Mouse (Mus musculus) testis, adult 2 months (tissue): Measurements from ENCODE around the gene Sec14l2. TPM values are rescaled to one million over a fixed set of nuclear protein-coding genes. Genes with fewer than 3 reads are reported as not detected.

Experiments
- H3K27ac ChIP-seq: fragments of 200-500 bp; 2 replicates; pipeline ENCODE4 v1.5.1; 2012; ENCODE audit warnings: low read depth, low read length; ENCODE audit not compliant: control insufficient read depth, insufficient read depth
- H3K27me3 ChIP-seq: fragments of 200-500 bp; 2 replicates; pipeline ENCODE4 v1.6.1; 2012; ENCODE audit warnings: mild to moderate bottlenecking, low read length, moderate library complexity; ENCODE audit not compliant: control insufficient read depth, insufficient read depth
- H3K36me3 ChIP-seq: fragments of 200-500 bp; 2 replicates; pipeline ENCODE4 v1.6.1; 2012; ENCODE audit warnings: mild to moderate bottlenecking, low read length; ENCODE audit not compliant: control insufficient read depth, insufficient read depth
- H3K4me1 ChIP-seq: fragments of 200-500 bp; 2 replicates; pipeline ENCODE4 v1.6.1; 2012; ENCODE audit warnings: low read length; ENCODE audit not compliant: control insufficient read depth, insufficient read depth
- H3K4me3 ChIP-seq: fragments of 200-500 bp; 2 replicates; pipeline ENCODE4 v1.5.1; 2012; ENCODE audit warnings: low read depth, mild to moderate bottlenecking, low read length, moderate library complexity, mixed read lengths; ENCODE audit not compliant: control insufficient read depth
- CTCF ChIP-seq: fragments of 200-500 bp; IDR thresholded peaks from 2 replicates; pipeline ENCODE4 v1.5.1; 2012; ENCODE audit warnings: low read depth, mild to moderate bottlenecking, inconsistent platforms, low read length, moderate library complexity; ENCODE audit not compliant: control insufficient read depth, insufficient read depth, insufficient replicate concordance
- POLR2A ChIP-seq: fragments of 200-500 bp; IDR thresholded peaks from 2 replicates; pipeline ENCODE4 v1.6.1; 2012; ENCODE audit warnings: low read depth, mild to moderate bottlenecking, inconsistent platforms, low read length, moderate library complexity; ENCODE audit not compliant: control insufficient read depth
- polyA plus RNA-seq: library from polyadenylated mRNA; depleted of rRNA; stranded (reverse); fragments of >200 nt; gene quantifications from 2 replicates; pipeline ENCODE4 v1.2.3, GENCODE M21; 2012

Gene Sec14l2
- polyA plus RNA-seq, 1 experiment, result 2.2 TPM

GRCm38 (mm10) chr11:4097091-4097621 lies 26.1 kb downstream of the Sec14l2 start:
- no peak for TF ChIP-seq CTCF
- 0 out of 2 replicates have a peak, but pooled peaks have one; percentile 21 for TF ChIP-seq POLR2A
- Histone ChIP-seq H3K4me1 (peaks cover 23% of the 10 kb centered on the region), H3K36me3 (no peaks in the 10 kb centered on the region), H3K27me3 (no peaks in the 10 kb centered on the region), H3K27ac (peak overlapping the region; percentile 98), H3K4me3 (peak overlapping the region; percentile 93)

GRCm38 (mm10) chr11:4096054-4096984 lies 26.9 kb downstream of the Sec14l2 start:
- Histone ChIP-seq H3K27me3 (no peaks in the 10 kb centered on the region), H3K4me1 (peaks cover 23% of the 10 kb centered on the region), H3K27ac (peak overlapping the region; percentile 98), H3K4me3 (peak overlapping the region; percentile 93), H3K36me3 (no peaks in the 10 kb centered on the region)
- TF ChIP-seq CTCF (no peak), POLR2A (peak; percentile 99)

- no peaks in the 10 kb centered on the region for H3K36me3 ChIP-seq
- peak within 1 kb of the TSS; percentile 93 for H3K4me3 ChIP-seq
- peak within 1 kb of the TSS; percentile 72 for H3K27ac ChIP-seq
- H3K4me1 ChIP-seq, result peaks cover 23% of the 10 kb centered on the region
- no peaks in the 10 kb centered on the region for H3K27me3 ChIP-seq
- TF ChIP-seq CTCF, result no peak
- no peak; the same call in 1 of the 2 replicates for TF ChIP-seq POLR2A
Observed at GRCm38 (mm10) chr11:4095171-4096053, 27.8 kb downstream of the Sec14l2 start, which contains the start of gene Mtfp1. Gene Mtfp1, minus strand, starts transcription at chr11:4095445.

GRCm38 (mm10) chr11:4094378-4095170 lies 28.6 kb downstream of the Sec14l2 start:
- Histone ChIP-seq H3K36me3 (no peaks in the 10 kb centered on the region), H3K4me3 (peak overlapping the region; percentile 93), H3K27ac (peak overlapping the region; percentile 25; the same call in 1 of the 2 replicates), H3K4me1 (peaks cover 23% of the 10 kb centered on the region), H3K27me3 (no peaks in the 10 kb centered on the region)
- no peak for TF ChIP-seq POLR2A
- TF ChIP-seq CTCF, result peak; percentile 76; the same call in 1 of the 2 replicates

- Histone ChIP-seq H3K27ac (no peak overlapping the region), H3K4me1 (peaks cover 21% of the 10 kb centered on the region), H3K4me3 (peak overlapping the region; percentile 93), H3K27me3 (no peaks in the 10 kb centered on the region), H3K36me3 (no peaks in the 10 kb centered on the region)
- no peak for TF ChIP-seq POLR2A
- no peak for TF ChIP-seq CTCF
Observed at GRCm38 (mm10) chr11:4093459-4094377, 29.5 kb downstream of the Sec14l2 start.

GRCm38 (mm10) chr11:4087267-4087666 lies 35.9 kb downstream of the Sec14l2 start:
- H3K36me3 ChIP-seq, result no peaks in the 10 kb centered on the region
- H3K4me1 ChIP-seq, result no peaks in the 10 kb centered on the region
- TF ChIP-seq POLR2A (no peak), CTCF (no peak)
- no peak overlapping the region for H3K4me3 ChIP-seq
- H3K27ac ChIP-seq, result no peak overlapping the region
- no peaks in the 10 kb centered on the region for H3K27me3 ChIP-seq
